Mouse (Mus musculus) testis, adult 2 months (tissue): Measurements from ENCODE around the gene Glipr2. TPM values are rescaled to one million over a fixed set of nuclear protein-coding genes. Genes with fewer than 3 reads are reported as not detected.

Source experiments
- H3K27ac ChIP-seq: fragments of 200-500 bp; 2 replicates; pipeline ENCODE4 v1.5.1; 2012; ENCODE audit warnings: low read depth, low read length; ENCODE audit not compliant: control insufficient read depth, insufficient read depth
- H3K27me3 ChIP-seq: fragments of 200-500 bp; 2 replicates; pipeline ENCODE4 v1.6.1; 2012; ENCODE audit warnings: mild to moderate bottlenecking, low read length, moderate library complexity; ENCODE audit not compliant: control insufficient read depth, insufficient read depth
- H3K36me3 ChIP-seq: fragments of 200-500 bp; 2 replicates; pipeline ENCODE4 v1.6.1; 2012; ENCODE audit warnings: mild to moderate bottlenecking, low read length; ENCODE audit not compliant: control insufficient read depth, insufficient read depth
- H3K4me1 ChIP-seq: fragments of 200-500 bp; 2 replicates; pipeline ENCODE4 v1.6.1; 2012; ENCODE audit warnings: low read length; ENCODE audit not compliant: control insufficient read depth, insufficient read depth
- H3K4me3 ChIP-seq: fragments of 200-500 bp; 2 replicates; pipeline ENCODE4 v1.5.1; 2012; ENCODE audit warnings: low read depth, mild to moderate bottlenecking, low read length, moderate library complexity, mixed read lengths; ENCODE audit not compliant: control insufficient read depth
- CTCF ChIP-seq: fragments of 200-500 bp; IDR thresholded peaks from 2 replicates; pipeline ENCODE4 v1.5.1; 2012; ENCODE audit warnings: low read depth, mild to moderate bottlenecking, inconsistent platforms, low read length, moderate library complexity; ENCODE audit not compliant: control insufficient read depth, insufficient read depth, insufficient replicate concordance
- POLR2A ChIP-seq: fragments of 200-500 bp; IDR thresholded peaks from 2 replicates; pipeline ENCODE4 v1.6.1; 2012; ENCODE audit warnings: low read depth, mild to moderate bottlenecking, inconsistent platforms, low read length, moderate library complexity; ENCODE audit not compliant: control insufficient read depth
- polyA plus RNA-seq: library from polyadenylated mRNA; depleted of rRNA; stranded (reverse); fragments of >200 nt; gene quantifications from 2 replicates; pipeline ENCODE4 v1.2.3, GENCODE M21; 2012

Glipr2 gene
- polyA plus RNA-seq, 1 experiment: 1.6 TPM

GRCm38 (mm10) chr4:43960207-43960606 is 3.0 kb downstream of the Glipr2 start:
- Histone ChIP-seq H3K4me3 (no peak overlapping the region), H3K27me3 (no peaks in the 10 kb centered on the region), H3K4me1 (peaks cover 22% of the 10 kb centered on the region), H3K27ac (no peak overlapping the region), H3K36me3 (no peaks in the 10 kb centered on the region)
- no peak for TF ChIP-seq POLR2A
- no peak for TF ChIP-seq CTCF

- H3K36me3 ChIP-seq: no peaks in the 10 kb centered on the region
- no peak for TF ChIP-seq CTCF
- no peak overlapping the region for H3K27ac ChIP-seq
- H3K4me1 ChIP-seq: peaks cover 12% of the 10 kb centered on the region
- H3K27me3 ChIP-seq: no peaks in the 10 kb centered on the region
- no peak overlapping the region for H3K4me3 ChIP-seq
Observed at GRCm38 (mm10) chr4:43964326-43964833, 7.2 kb downstream of the Glipr2 start.

- H3K27ac ChIP-seq: no peak overlapping the region
Observed at GRCm38 (mm10) chr4:43964951-43965684, 7.9 kb downstream of the Glipr2 start.

GRCm38 (mm10) chr4:43965856-43966535 is 8.8 kb downstream of the Glipr2 start:
- Histone ChIP-seq H3K27me3 (no peaks in the 10 kb centered on the region), H3K4me1 (peaks cover 12% of the 10 kb centered on the region), H3K27ac (no peak overlapping the region)

More at GRCm38 (mm10) chr4:43964951-43965684, 7.9 kb downstream of the Glipr2 start:
- no peak overlapping the region for H3K4me3 ChIP-seq
- peaks cover 12% of the 10 kb centered on the region for H3K4me1 ChIP-seq
- TF ChIP-seq POLR2A: no peak
- TF ChIP-seq CTCF: no peak
- H3K27me3 ChIP-seq: no peaks in the 10 kb centered on the region
- no peaks in the 10 kb centered on the region for H3K36me3 ChIP-seq

GRCm38 (mm10) chr4:43968650-43969049 is 11.4 kb downstream of the Glipr2 start:
- TF ChIP-seq CTCF (no peak), POLR2A (no peak)
- peaks cover 12% of the 10 kb centered on the region for H3K4me1 ChIP-seq
- no peak overlapping the region for H3K4me3 ChIP-seq
- no peaks in the 10 kb centered on the region for H3K27me3 ChIP-seq
- no peak overlapping the region for H3K27ac ChIP-seq
- H3K36me3 ChIP-seq: no peaks in the 10 kb centered on the region

More at GRCm38 (mm10) chr4:43965856-43966535, 8.8 kb downstream of the Glipr2 start:
- Histone ChIP-seq H3K36me3 (no peaks in the 10 kb centered on the region), H3K4me3 (no peak overlapping the region)
- no peak for TF ChIP-seq POLR2A

GRCm38 (mm10) chr4:43969373-43969772 is 12.2 kb downstream of the Glipr2 start:
- no peak overlapping the region for H3K27ac ChIP-seq
- TF ChIP-seq POLR2A (no peak), CTCF (no peak)
- no peaks in the 10 kb centered on the region for H3K36me3 ChIP-seq
- peaks cover 12% of the 10 kb centered on the region for H3K4me1 ChIP-seq
- H3K4me3 ChIP-seq: no peak overlapping the region
- no peaks in the 10 kb centered on the region for H3K27me3 ChIP-seq

- H3K36me3 ChIP-seq: no peaks in the 10 kb centered on the region
- no peak overlapping the region for H3K4me3 ChIP-seq
- peaks cover 5% of the 10 kb centered on the region; the same call in 1 of the 2 replicates for H3K4me1 ChIP-seq
- no peaks in the 10 kb centered on the region for H3K27me3 ChIP-seq
- no peak overlapping the region for H3K27ac ChIP-seq
- TF ChIP-seq POLR2A: no peak
Observed at GRCm38 (mm10) chr4:43970393-43971330, 13.5 kb downstream of the Glipr2 start.
